Mouse (Mus musculus) forebrain, embryonic 15.5 days (tissue): ENCODE data around the gene Cmtm1. TPM values are rescaled to one million over a fixed set of nuclear protein-coding genes. Genes with fewer than 3 reads are reported as not detected.
A peak's percentile ranks its signal among the peaks of the same experiment; 100 is the strongest.

Experiments
- ATAC-seq: fragments of 200-750 bp; cut with Nextera tagmentation; replicated peaks from 2 replicates; pipeline ENCODE4 v1.8.0; 2017; ENCODE audit warnings: mild to moderate bottlenecking, moderate TSS enrichment, moderate library complexity
- H3K27ac ChIP-seq: fragments of 300-500 bp; sonication (generic); replicated peaks from 2 replicates; pipeline ENCODE4 v1.5.1; 2015; ENCODE audit warnings: mild to moderate bottlenecking, inconsistent platforms
- H3K27me3 ChIP-seq: fragments of 300-500 bp; sonication (generic); 2 replicates; pipeline ENCODE4 v1.6.1; 2015; ENCODE audit warnings: inconsistent platforms
- H3K36me3 ChIP-seq: fragments of 300-500 bp; sonication (generic); 2 replicates; pipeline ENCODE4 v1.6.1; 2015; ENCODE audit warnings: mild to moderate bottlenecking, inconsistent platforms
- H3K4me1 ChIP-seq: fragments of 300-500 bp; sonication (generic); 2 replicates; pipeline ENCODE4 v1.6.1; 2015; ENCODE audit warnings: inconsistent platforms
- H3K4me2 ChIP-seq: fragments of 300-500 bp; sonication (generic); replicated peaks from 2 replicates; pipeline ENCODE4 v1.6.1; 2015; ENCODE audit warnings: mild to moderate bottlenecking, inconsistent platforms
- H3K4me3 ChIP-seq: fragments of 300-500 bp; sonication (generic); 2 replicates; pipeline ENCODE4 v1.5.1; 2015; ENCODE audit warnings: mild to moderate bottlenecking, inconsistent platforms
- H3K9ac ChIP-seq: fragments of 300-500 bp; sonication (generic); replicated peaks from 2 replicates; pipeline ENCODE4 v1.6.1; 2015; ENCODE audit warnings: mild to moderate bottlenecking, inconsistent platforms
- H3K9me3 ChIP-seq: fragments of 300-500 bp; sonication (generic); 2 replicates; pipeline ENCODE4 v1.6.1; 2016; ENCODE audit warnings: inconsistent platforms
- WGBS: fragments of 180-500 bp; shearing (Covaris S2); methylation state at CpG from one replicate; pipeline ENCODE4 v1.1.7; 2015; ENCODE audit warnings: mixed read lengths; 5-methylcytosine and 5-hydroxymethylcytosine counted together
- polyA plus RNA-seq: library from polyadenylated mRNA; unstranded; fragments of >200 nt; fragmentation: Nextera tagmentation; extraction: Ambion mirVana; gene quantifications from 2 replicates; pipeline ENCODE4 v1.2.1, GENCODE M21; 2015

Gene Cmtm1
- polyA plus RNA-seq, 1 experiment from 2014 or later = not detected

GRCm38 (mm10) chr8:104250439-104251367, 59.2 kb downstream of the Cmtm1 start, which contains the start of gene Cklf:
Cklf (plus strand) TSS chr8:104250861.
- ATAC-seq = peak; percentile 74
- Histone ChIP-seq H3K36me3 (no peaks in the 10 kb centered on the region), H3K4me2 (peak within 1 kb of the TSS; percentile 67), H3K9me3 (no peaks in the 10 kb centered on the region), H3K27me3 (no peaks in the 10 kb centered on the region), H3K4me3 (peak within 1 kb of the TSS; percentile 74), H3K9ac (peak within 1 kb of the TSS; percentile 75), H3K27ac (peak within 1 kb of the TSS; percentile 65), H3K4me1 (peaks cover 29% of the 10 kb centered on the region)
- WGBS = 3% methylated on average over 41 of the region's 41 CpGs

- Histone ChIP-seq H3K4me2 (no peak overlapping the region), H3K4me1 (peaks cover 29% of the 10 kb centered on the region), H3K4me3 (no peak overlapping the region), H3K9ac (no peak overlapping the region), H3K27ac (no peak overlapping the region), H3K9me3 (no peaks in the 10 kb centered on the region), H3K36me3 (peaks cover 2% of the 10 kb centered on the region; the same call in 1 of the 2 replicates), H3K27me3 (no peaks in the 10 kb centered on the region)
- 81% methylated on average over 7 of the region's 7 CpGs for WGBS
- ATAC-seq = no peak
Measured at GRCm38 (mm10) chr8:104249442-104249996, 60.4 kb downstream of the Cmtm1 start.

GRCm38 (mm10) chr8:104248276-104248675, 61.7 kb downstream of the Cmtm1 start, which contains the start of gene Tk2:
Tk2 (minus strand) TSS chr8:104248558.
- H3K4me3 ChIP-seq = peak within 1 kb of the TSS; percentile 95
- peaks cover 29% of the 10 kb centered on the region for H3K4me1 ChIP-seq
- peak; percentile 93 for ATAC-seq
- H3K27ac ChIP-seq = peak within 1 kb of the TSS; percentile 71
- under 1% methylated on average over 28 of the region's 28 CpGs for WGBS
- H3K36me3 ChIP-seq = peaks cover 5% of the 10 kb centered on the region; the same call in 1 of the 2 replicates
- H3K9ac ChIP-seq = peak within 1 kb of the TSS; percentile 95
- peak within 1 kb of the TSS; percentile 84 for H3K4me2 ChIP-seq
- H3K27me3 ChIP-seq = no peaks in the 10 kb centered on the region
- no peaks in the 10 kb centered on the region for H3K9me3 ChIP-seq

GRCm38 (mm10) chr8:104247908-104248275, 62.1 kb downstream of the Cmtm1 start:
- peak overlapping the region; percentile 95 for H3K4me3 ChIP-seq
- no peaks in the 10 kb centered on the region for H3K27me3 ChIP-seq
- peak; percentile 0 for ATAC-seq
- peak overlapping the region; percentile 84 for H3K4me2 ChIP-seq
- H3K9me3 ChIP-seq = no peaks in the 10 kb centered on the region
- whole genome bisulfite sequencing = 3% methylated on average over 11 of the region's 11 CpGs
- peaks cover 29% of the 10 kb centered on the region for H3K4me1 ChIP-seq
- peaks cover 8% of the 10 kb centered on the region for H3K36me3 ChIP-seq
- peak overlapping the region; percentile 95 for H3K9ac ChIP-seq
- H3K27ac ChIP-seq = no peak overlapping the region; the same call in 1 of the 2 replicates

GRCm38 (mm10) chr8:104247054-104247907, 62.7 kb downstream of the Cmtm1 start:
- Histone ChIP-seq H3K36me3 (peaks cover 14% of the 10 kb centered on the region), H3K27ac (no peak overlapping the region), H3K27me3 (no peaks in the 10 kb centered on the region), H3K4me2 (peak overlapping the region; percentile 84), H3K9me3 (no peaks in the 10 kb centered on the region), H3K4me1 (peaks cover 29% of the 10 kb centered on the region), H3K9ac (peak overlapping the region; percentile 95), H3K4me3 (peak overlapping the region; percentile 95)
- ATAC-seq = no peak
- whole genome bisulfite sequencing = 76% methylated on average over 22 of the region's 22 CpGs

GRCm38 (mm10) chr8:104246621-104247020, 63.3 kb downstream of the Cmtm1 start:
- no peak for ATAC-seq
- no peak overlapping the region for H3K27ac ChIP-seq
- H3K4me2 ChIP-seq = no peak overlapping the region
- H3K27me3 ChIP-seq = no peaks in the 10 kb centered on the region
- H3K9me3 ChIP-seq = no peaks in the 10 kb centered on the region
- no peak overlapping the region for H3K4me3 ChIP-seq
- H3K4me1 ChIP-seq = peaks cover 24% of the 10 kb centered on the region
- H3K36me3 ChIP-seq = peaks cover 21% of the 10 kb centered on the region
- 88% methylated on average over 4 of the region's 4 CpGs for WGBS
- H3K9ac ChIP-seq = no peak overlapping the region

Other genes starting within 250 kb of the Cmtm1 start
- 9.0 and 9.3 TPM in 2 replicates for gene Cdh5, start 208.5 kb downstream of the Cmtm1 start, polyA plus RNA-seq
- gene Bean1, start 139.7 kb downstream of the Cmtm1 start, polyA plus RNA-seq = 2.1 and 2.2 TPM in 2 replicates
- gene Tk2, start 61.6 kb downstream of the Cmtm1 start, polyA plus RNA-seq = 46.8 and 50.8 TPM in 2 replicates
- 31.9 and 37.6 TPM in 2 replicates for gene Cklf, start 59.3 kb downstream of the Cmtm1 start, polyA plus RNA-seq
- not detected in 2 replicates for gene Cmtm2a, start 17.0 kb downstream of the Cmtm1 start, polyA plus RNA-seq
- not detected in 2 replicates for gene Gm45711, start 64 bp downstream of the Cmtm1 start, polyA plus RNA-seq
- not detected in 2 replicates for gene Gm11020, start 11.4 kb upstream of the Cmtm1 start, polyA plus RNA-seq
- gene Cmtm2b, start 12.1 kb upstream of the Cmtm1 start, polyA plus RNA-seq = not detected in 2 replicates
- gene Cmtm3, start 29.3 kb upstream of the Cmtm1 start, polyA plus RNA-seq = 32.7 and 34.3 TPM in 2 replicates
- gene Cmtm4, start 85.7 kb upstream of the Cmtm1 start, polyA plus RNA-seq = 2.6 and 2.9 TPM in 2 replicates
- gene Dync1li2, start 132.9 kb upstream of the Cmtm1 start, polyA plus RNA-seq = 124 and 128 TPM in 2 replicates
- gene Terb1, start 199.8 kb upstream of the Cmtm1 start, polyA plus RNA-seq = 0.17 and 0.19 TPM in 2 replicates
- gene Nae1, start 224.5 kb upstream of the Cmtm1 start, polyA plus RNA-seq = 116 and 124 TPM in 2 replicates
- gene Car7, start 224.5 kb upstream of the Cmtm1 start, polyA plus RNA-seq = 1.7 and 2.0 TPM in 2 replicates